Mouse (Mus musculus) limb, embryonic 12.5 days (tissue): ENCODE results near the gene Drap1. TPM values are rescaled to one million over a fixed set of nuclear protein-coding genes. Genes with fewer than 3 reads are reported as not detected.
A peak's percentile ranks its signal among the peaks of the same experiment; 100 is the strongest.

Source experiments
- ATAC-seq: fragments of 200-750 bp; cut with Nextera tagmentation; 2 replicates; pipeline ENCODE4 v1.8.0; 2017; ENCODE audit warnings: low read depth, moderate TSS enrichment; ENCODE audit not compliant: insufficient number of reproducible peaks, insufficient read depth, low FRiP score, low TSS enrichment
- H3K27ac ChIP-seq: fragments of 300-500 bp; sonication (generic); 2 replicates; pipeline ENCODE4 v1.5.1; 2016; ENCODE audit warnings: mild to moderate bottlenecking, moderate library complexity
- H3K27me3 ChIP-seq: fragments of 300-500 bp; sonication (generic); 2 replicates; pipeline ENCODE4 v1.6.1; 2016; ENCODE audit warnings: mild to moderate bottlenecking, moderate library complexity
- H3K36me3 ChIP-seq: fragments of 300-500 bp; sonication (generic); 2 replicates; pipeline ENCODE4 v1.6.1; 2016; ENCODE audit warnings: mild to moderate bottlenecking, moderate library complexity
- H3K4me1 ChIP-seq: fragments of 300-500 bp; sonication (generic); replicated peaks from 2 replicates; pipeline ENCODE4 v1.6.1; 2016
- H3K4me2 ChIP-seq: fragments of 300-500 bp; sonication (generic); 2 replicates; pipeline ENCODE4 v1.6.1; 2016; ENCODE audit warnings: mild to moderate bottlenecking, moderate library complexity
- H3K4me3 ChIP-seq: fragments of 300-500 bp; sonication (generic); replicated peaks from 2 replicates; pipeline ENCODE4 v1.5.1; 2016; ENCODE audit warnings: mild to moderate bottlenecking
- H3K9ac ChIP-seq: fragments of 300-500 bp; sonication (generic); replicated peaks from 2 replicates; pipeline ENCODE4 v1.6.1; 2016; ENCODE audit warnings: mild to moderate bottlenecking, moderate library complexity
- H3K9me3 ChIP-seq: fragments of 300-500 bp; sonication (generic); 2 replicates; pipeline ENCODE4 v1.6.1; 2016; ENCODE audit warnings: mild to moderate bottlenecking, moderate library complexity
- WGBS: fragments of 180-500 bp; shearing (Covaris S2); methylation state at CpG from one replicate; pipeline ENCODE4 v1.1.7; 2016; 5-methylcytosine and 5-hydroxymethylcytosine counted together
- polyA plus RNA-seq: library from polyadenylated mRNA; unstranded; fragments of >200 nt; fragmentation: Nextera tagmentation; extraction: Ambion mirVana; gene quantifications from 2 replicates; pipeline ENCODE4 v1.2.1, GENCODE M21; 2016

Drap1 gene
- polyA plus RNA-seq, 1 experiment from 2014 or later, result 324 TPM

DNA sequence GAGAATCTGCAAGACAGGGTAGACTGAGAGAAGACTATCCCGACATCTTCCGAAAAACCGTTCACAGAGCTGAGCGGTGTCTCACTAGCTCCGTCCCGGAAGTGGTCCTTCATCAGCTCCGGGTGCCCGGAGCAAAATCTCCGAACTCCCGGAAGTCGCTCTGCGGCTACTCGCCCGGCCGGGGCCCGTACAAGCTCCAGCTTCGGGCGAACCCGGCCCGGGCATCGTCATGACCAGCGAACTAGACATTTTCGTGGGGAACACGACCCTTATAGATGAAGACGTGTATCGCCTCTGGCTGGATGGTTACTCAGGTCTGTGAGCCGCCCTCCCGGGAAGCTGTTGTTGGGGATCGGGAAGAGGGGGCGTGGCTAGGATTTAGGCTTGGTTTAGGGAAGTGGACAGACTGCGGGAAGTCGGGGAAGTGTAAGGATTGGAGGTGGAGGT is 35.7 kb upstream of the Drap1 start, which contains the start of gene Fibp:
TSS of gene Fibp (plus strand) at position 151 of the 447 bp plus-strand sequence.
- Histone ChIP-seq H3K9ac (peak within 1 kb of the TSS; percentile 80), H3K4me2 (peak within 1 kb of the TSS; percentile 83), H3K27me3 (no peaks in the 10 kb centered on the region), H3K4me1 (peaks cover 42% of the 10 kb centered on the region), H3K4me3 (peak within 1 kb of the TSS; percentile 76), H3K9me3 (no peaks in the 10 kb centered on the region), H3K36me3 (peaks cover 34% of the 10 kb centered on the region), H3K27ac (0 out of 2 replicates have a peak within 1 kb of the TSS, but pooled peaks have one; percentile 73)
- WGBS, result under 1% methylated on average over 32 of the region's 32 CpGs
- peak; percentile 57 for ATAC-seq

DNA sequence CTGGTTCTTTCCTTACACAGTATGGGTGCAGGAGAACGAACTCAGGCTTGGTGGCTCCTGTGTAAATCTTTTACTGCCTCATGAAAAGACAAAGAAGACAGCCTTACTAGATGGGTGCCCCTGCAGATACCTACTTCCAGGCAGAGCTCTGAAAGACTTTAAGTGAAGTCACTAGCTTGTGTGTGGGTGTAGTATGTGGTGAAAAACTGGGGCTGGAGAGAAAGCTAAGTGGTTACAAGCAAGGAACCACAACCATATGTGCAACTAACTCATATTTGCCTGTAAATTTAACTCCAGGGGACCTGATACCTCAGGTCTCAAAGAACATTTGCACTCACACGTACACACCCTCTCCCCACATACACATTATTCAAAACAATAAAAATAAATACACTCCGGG is 35.1 kb upstream of the Drap1 start:
- Histone ChIP-seq H3K4me1 (peaks cover 48% of the 10 kb centered on the region), H3K9ac (peak overlapping the region; percentile 80), H3K4me3 (peak overlapping the region; percentile 76), H3K27ac (0 out of 2 replicates have a peak overlapping the region, but pooled peaks have one; percentile 73), H3K36me3 (peaks cover 28% of the 10 kb centered on the region), H3K4me2 (peak overlapping the region; percentile 83), H3K9me3 (no peaks in the 10 kb centered on the region), H3K27me3 (no peaks in the 10 kb centered on the region)
- WGBS, result 26% methylated on average over 3 of the region's 3 CpGs
- no peak for ATAC-seq

DNA sequence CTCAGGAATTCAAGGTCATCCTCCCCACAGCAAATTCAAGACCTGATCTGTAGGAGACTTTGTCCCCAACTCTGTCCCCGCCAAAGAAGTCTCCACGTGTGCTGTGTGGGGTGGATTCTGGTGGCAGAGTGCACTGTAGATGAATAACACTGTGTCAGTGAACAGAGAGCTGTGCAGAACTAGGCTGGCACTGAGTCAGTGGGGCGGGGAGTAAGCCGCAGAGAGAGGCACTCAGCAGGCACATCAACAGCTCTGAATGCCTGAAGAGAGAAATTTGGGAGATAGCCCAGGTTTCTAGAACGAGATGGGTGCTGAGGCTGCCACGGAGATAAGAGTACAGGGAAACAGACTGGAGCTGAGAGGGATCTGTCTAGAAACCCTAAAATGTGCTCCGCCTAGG is 34.2 kb upstream of the Drap1 start:
- Histone ChIP-seq H3K4me2 (no peak overlapping the region), H3K9ac (no peak overlapping the region), H3K4me3 (no peak overlapping the region), H3K4me1 (peaks cover 46% of the 10 kb centered on the region), H3K27ac (no peak overlapping the region), H3K9me3 (no peaks in the 10 kb centered on the region), H3K36me3 (peaks cover 27% of the 10 kb centered on the region), H3K27me3 (no peaks in the 10 kb centered on the region)
- 69% methylated on average over 7 of the region's 7 CpGs for WGBS
- no peak for ATAC-seq

DNA sequence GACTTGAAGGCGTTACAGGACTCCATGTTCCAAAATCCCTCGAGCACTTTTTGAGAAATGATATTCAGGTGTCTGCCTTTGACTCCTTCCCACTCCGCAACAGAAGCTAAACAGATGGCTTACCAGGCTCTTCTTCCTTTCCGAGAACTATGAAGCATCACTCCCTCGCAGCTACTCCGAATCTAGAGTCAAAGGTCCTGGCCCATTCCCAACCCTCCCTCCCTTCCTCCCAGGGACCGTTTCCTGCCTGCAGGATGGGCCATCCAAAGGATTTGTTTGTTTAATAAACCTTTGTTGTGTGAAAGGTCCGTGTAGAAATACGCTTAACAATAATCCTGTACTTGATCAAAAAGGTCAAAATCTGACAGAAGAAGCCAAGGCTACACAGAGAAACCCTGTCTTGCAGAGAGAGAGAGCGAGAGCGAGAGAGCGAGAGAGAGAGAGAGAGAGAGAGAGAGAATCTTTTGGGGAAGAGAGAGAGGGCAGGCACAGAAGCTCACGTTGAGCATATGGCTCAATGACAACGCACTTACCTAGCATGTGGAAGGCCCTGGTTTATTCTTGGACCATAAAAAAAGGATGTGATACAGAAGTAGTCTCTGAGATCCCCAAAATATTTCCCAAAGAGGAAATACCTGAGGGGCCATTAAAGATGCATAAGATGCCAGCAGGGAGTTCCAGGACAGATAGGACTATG is 33.1 kb upstream of the Drap1 start, which contains the start of gene Ccdc85b:
TSS of gene Ccdc85b (minus strand) at position 149 of the 697 bp plus-strand sequence.
- H3K27me3 ChIP-seq, result no peaks in the 10 kb centered on the region
- no peaks in the 10 kb centered on the region for H3K9me3 ChIP-seq
- H3K9ac ChIP-seq, result peak within 1 kb of the TSS; percentile 82
- H3K36me3 ChIP-seq, result peaks cover 17% of the 10 kb centered on the region
- peak within 1 kb of the TSS; percentile 98 for H3K4me2 ChIP-seq
- H3K27ac ChIP-seq, result peak within 1 kb of the TSS; percentile 91
- H3K4me3 ChIP-seq, result peak within 1 kb of the TSS; percentile 83
- WGBS, result 19% methylated on average over 14 of the region's 14 CpGs
- H3K4me1 ChIP-seq, result peaks cover 40% of the 10 kb centered on the region
- no peak for ATAC-seq

DNA sequence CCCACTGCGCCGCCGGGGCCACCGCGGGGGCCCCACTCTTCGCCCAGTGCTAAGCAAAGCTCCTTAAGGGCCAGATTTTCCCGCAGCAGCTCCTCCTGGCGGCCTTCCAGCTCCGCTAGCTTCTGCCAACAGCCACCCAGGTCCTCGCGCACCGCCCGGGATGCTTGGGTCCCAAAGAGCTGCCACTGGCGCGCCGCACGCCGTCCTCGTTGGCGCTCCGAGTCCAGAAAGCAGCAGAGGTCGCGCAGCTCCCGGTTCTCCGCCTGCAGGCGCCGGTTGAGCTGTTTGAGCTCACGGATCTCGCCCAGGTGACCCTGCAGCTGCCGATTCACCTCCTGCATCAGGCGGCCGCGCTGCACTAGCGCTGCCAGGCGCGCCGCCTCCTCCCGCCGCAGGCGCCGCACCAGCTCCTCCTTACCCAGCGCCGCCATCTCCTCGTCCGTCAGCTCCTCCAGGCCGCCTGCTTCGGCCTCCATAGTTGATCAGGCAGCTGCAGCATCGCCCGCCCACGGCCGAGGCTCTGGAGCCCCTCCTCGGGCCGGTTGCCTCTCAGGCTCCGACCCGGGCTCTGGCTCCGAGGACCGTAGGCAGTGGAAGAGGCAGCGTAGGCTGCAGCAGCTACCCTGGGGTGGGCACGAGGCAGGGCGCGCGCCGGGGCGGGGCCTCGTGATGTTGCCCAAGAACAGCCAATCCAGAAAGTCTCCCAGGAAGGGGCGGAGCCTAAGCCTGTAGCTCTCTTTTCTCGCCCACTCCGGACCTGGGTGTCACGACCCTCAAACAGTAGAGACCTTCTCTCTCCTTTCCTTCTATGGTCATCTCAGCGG is 32.4 kb upstream of the Drap1 start:
- H3K9me3 ChIP-seq, result no peaks in the 10 kb centered on the region
- H3K9ac ChIP-seq, result peak overlapping the region; percentile 82
- peak overlapping the region; percentile 98 for H3K4me2 ChIP-seq
- H3K4me3 ChIP-seq, result peak overlapping the region; percentile 83
- H3K27me3 ChIP-seq, result no peaks in the 10 kb centered on the region
- peaks cover 40% of the 10 kb centered on the region for H3K4me1 ChIP-seq
- peaks cover 9% of the 10 kb centered on the region for H3K36me3 ChIP-seq
- ATAC-seq, result peak; percentile 78
- peak overlapping the region; percentile 91 for H3K27ac ChIP-seq
- under 1% methylated on average over 70 of the region's 70 CpGs for WGBS

DNA sequence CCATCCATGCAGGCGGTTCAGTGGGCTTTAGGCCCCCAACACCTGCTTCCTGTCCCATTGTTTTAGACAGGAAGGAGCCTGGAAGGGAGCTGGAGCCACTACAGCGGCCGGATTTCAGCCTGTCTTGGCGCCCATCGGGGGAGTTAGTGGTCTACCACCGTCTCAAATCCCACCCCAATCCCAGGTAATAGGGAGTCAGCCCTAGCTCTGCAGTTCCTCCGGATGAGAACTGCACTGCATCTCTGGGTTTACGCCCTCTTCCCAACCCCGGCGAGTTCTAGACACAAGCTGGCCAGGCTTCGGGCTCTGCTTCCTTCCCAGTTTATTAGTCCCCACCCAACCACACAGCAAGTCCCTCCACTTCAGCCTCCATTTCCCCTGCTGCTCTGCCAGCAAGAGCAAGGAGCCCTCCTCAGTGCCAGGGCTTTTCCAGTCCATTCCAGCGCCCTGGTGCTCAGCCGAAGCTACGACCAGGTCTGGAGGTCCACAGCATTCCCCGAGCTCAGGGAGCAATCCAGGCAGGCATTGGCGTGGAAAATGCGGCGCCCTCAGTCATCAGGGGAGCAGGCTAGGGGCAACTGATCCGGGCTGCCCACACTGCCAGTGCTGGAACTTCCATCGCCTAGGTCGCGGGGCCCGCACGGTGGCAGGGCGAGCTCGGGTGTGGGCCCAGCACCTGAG is 31.6 kb upstream of the Drap1 start:
- Histone ChIP-seq H3K4me3 (peak overlapping the region; percentile 83), H3K4me2 (peak overlapping the region; percentile 98), H3K4me1 (peaks cover 38% of the 10 kb centered on the region), H3K9me3 (no peaks in the 10 kb centered on the region), H3K9ac (peak overlapping the region; percentile 82), H3K27ac (peak overlapping the region; percentile 91), H3K36me3 (peaks cover 8% of the 10 kb centered on the region), H3K27me3 (peaks cover 5% of the 10 kb centered on the region)
- 3% methylated on average over 26 of the region's 26 CpGs for WGBS
- ATAC-seq, result no peak

DNA sequence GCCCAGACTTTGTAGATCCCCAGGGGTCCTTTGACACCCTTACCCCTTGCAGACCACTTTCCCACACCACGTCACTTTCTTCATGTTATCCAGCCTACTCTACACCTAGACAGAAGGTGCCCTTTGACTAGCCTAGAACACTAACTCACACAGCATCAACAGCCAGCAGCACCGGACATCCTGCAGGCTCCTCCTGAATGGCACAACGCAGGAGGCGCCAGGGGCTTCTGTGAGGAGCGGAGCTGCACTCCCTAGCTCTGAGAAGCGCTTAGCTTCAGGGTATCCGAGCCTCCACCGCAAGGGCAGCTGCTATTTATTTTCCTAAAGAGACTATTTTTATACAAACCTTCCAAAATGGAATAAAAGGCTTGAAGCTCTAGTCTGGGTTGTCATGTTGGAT is 30.8 kb upstream of the Drap1 start:
- Histone ChIP-seq H3K4me2 (peak overlapping the region; percentile 98), H3K36me3 (peaks cover 8% of the 10 kb centered on the region), H3K4me1 (peaks cover 33% of the 10 kb centered on the region), H3K27ac (no peak overlapping the region), H3K27me3 (peaks cover 13% of the 10 kb centered on the region), H3K9ac (peak overlapping the region; percentile 82; the same call in 1 of the 2 replicates), H3K4me3 (peak overlapping the region; percentile 83), H3K9me3 (no peaks in the 10 kb centered on the region)
- no peak for ATAC-seq
- 67% methylated on average over 8 of the region's 8 CpGs for WGBS

DNA sequence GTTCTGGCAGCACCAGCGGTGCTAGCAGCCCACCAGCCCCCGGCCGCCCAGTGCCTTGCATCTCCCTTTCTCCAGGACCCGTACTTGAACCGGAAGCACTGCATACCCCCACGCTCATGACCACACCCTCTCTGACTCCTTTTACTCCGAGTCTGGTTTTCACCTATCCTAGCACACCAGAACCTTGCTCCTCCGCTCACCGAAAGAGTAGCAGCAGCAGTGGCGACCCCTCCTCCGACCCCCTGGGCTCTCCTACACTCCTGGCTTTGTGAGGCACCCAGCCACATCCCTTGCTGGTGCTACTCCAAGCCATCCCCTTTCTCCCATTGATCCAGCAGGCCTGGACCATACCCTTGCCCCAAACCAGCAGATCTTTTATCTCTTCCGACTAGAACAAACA is 30.3 kb upstream of the Drap1 start:
- Histone ChIP-seq H3K4me2 (peak overlapping the region; percentile 98), H3K4me1 (peaks cover 31% of the 10 kb centered on the region), H3K4me3 (0 out of 2 replicates have a peak overlapping the region, but pooled peaks have one; percentile 7), H3K27ac (no peak overlapping the region), H3K27me3 (peaks cover 18% of the 10 kb centered on the region), H3K9me3 (no peaks in the 10 kb centered on the region), H3K9ac (peak overlapping the region; percentile 18; the same call in 1 of the 2 replicates), H3K36me3 (peaks cover 8% of the 10 kb centered on the region)
- WGBS, result 81% methylated on average over 12 of the region's 12 CpGs
- ATAC-seq, result no peak

DNA sequence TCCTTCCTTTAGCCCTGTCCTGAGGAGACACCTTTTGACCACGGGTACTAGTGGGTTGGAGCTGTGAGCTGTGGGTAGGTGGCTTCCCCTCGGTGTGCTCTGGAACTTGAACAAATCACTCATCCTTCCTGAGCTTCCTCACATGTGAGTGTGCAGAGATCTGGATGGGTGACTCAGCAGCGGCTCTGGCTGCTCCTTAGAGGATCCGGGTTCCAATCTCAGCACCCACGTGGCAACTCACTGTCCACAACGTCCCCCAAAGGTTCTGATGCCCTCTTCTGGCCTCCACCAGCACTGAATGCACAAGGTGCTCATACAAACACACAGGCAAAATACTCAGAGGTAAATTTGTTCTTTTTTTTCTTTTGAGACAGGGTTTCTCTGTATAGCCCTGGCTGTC is 27.0 kb upstream of the Drap1 start:
- Histone ChIP-seq H3K27me3 (peaks cover 51% of the 10 kb centered on the region), H3K27ac (no peak overlapping the region), H3K4me2 (no peak overlapping the region), H3K36me3 (peaks cover 8% of the 10 kb centered on the region), H3K9me3 (no peaks in the 10 kb centered on the region), H3K4me1 (peaks cover 36% of the 10 kb centered on the region), H3K4me3 (no peak overlapping the region), H3K9ac (no peak overlapping the region)
- ATAC-seq, result no peak
- WGBS, result 79% methylated on average over 6 of the region's 6 CpGs

DNA sequence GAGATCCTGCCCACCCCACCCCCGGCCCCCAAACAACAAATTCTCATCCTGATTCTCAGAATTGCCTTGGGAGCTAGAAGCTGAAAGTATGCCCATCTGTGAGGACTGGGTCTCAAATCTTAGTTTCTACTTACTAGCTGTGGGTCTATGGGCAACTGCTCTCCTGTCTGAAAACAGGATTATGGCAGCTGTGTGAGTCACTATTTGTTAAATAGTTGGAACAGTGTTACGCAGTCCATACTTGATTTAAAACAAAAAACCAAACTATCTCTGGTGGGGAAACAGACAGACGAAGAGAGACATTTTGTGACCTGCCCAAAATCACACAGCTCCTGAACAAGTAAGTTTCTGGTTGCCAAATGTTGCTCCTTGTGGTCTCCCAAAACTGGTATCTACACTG is 24.9 kb upstream of the Drap1 start:
- ATAC-seq, result no peak
- Histone ChIP-seq H3K4me2 (no peak overlapping the region), H3K27ac (no peak overlapping the region), H3K9ac (no peak overlapping the region), H3K4me3 (no peak overlapping the region), H3K27me3 (peaks cover 72% of the 10 kb centered on the region), H3K9me3 (no peaks in the 10 kb centered on the region), H3K36me3 (peaks cover 7% of the 10 kb centered on the region), H3K4me1 (peaks cover 15% of the 10 kb centered on the region)
- 87% methylated on average over 3 of the region's 3 CpGs for WGBS
